Mouse (Mus musculus): ENCODE measurements at regions not wholly inside any gene's neighbourhood (a gene's known extent, or its start where the extent isn't known, plus 50 kb on each side); places are given as distances from the start of the nearest gene placed in this dataset.

DNA sequence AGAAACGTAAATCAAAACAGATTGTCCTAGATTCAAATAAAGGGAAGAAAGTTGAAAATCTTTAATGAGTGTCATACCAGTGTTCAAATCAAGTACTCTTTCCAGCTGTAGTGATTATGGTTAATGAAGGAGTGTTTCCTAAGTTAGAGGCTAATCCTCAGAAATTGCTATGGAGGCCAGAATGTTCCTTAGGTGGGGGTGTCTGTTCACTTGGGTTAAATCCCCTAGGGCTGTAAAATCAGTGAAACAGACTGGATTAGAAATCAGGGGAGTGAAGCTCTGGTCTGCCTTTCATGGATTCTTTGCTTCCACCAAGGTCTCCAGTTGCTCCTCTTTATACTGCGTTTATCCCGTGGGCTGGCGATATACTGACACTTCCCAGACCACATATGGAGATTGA is 270.7 kb upstream of the 1700056E22Rik start:
- no peak for DNase-seq (ENCODE audit: low spot score)

DNA sequence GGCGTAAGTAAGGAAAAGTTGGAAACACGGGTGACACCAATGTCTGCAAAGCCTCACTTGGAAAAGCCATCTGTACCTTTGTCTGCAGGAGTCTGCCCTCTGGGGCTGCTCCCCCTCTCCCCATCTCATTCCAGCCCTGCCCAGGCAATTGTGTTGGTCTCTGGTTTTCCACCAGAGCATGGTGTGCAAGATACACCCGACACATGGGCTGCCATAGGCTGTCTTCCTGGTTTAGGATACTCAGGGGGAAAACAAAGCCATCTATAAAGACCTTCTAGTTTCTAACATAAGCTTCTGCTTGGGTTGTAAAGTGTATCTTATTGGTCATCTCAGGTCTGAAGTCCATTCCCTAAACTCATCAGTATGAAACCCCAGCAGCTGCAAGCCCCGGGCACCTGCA is 270.1 kb upstream of the 1700056E22Rik start:
- DNase-seq (ENCODE audit: low spot score) = no peak

DNA sequence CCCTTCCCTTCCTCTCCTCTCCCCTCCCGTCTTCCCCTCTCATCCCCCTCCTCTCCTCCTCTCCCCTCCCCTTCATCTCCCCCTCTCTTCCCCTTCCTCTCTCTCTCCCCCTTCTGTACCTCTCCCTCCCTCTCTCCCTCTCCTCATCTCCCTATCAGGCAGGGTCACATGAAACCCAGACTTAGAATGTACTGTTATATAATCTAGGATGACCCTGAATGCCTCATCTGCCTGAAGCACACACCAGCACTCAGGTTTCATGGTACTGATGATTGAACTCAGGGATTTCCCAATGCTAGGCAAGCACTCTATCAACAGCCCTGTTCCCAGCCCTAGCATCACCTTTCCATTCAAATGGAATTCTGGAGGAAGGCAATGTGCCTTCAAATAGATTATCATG is 264.6 kb upstream of the 1700056E22Rik start:
- no peak for DNase-seq (ENCODE audit: low spot score)

DNA sequence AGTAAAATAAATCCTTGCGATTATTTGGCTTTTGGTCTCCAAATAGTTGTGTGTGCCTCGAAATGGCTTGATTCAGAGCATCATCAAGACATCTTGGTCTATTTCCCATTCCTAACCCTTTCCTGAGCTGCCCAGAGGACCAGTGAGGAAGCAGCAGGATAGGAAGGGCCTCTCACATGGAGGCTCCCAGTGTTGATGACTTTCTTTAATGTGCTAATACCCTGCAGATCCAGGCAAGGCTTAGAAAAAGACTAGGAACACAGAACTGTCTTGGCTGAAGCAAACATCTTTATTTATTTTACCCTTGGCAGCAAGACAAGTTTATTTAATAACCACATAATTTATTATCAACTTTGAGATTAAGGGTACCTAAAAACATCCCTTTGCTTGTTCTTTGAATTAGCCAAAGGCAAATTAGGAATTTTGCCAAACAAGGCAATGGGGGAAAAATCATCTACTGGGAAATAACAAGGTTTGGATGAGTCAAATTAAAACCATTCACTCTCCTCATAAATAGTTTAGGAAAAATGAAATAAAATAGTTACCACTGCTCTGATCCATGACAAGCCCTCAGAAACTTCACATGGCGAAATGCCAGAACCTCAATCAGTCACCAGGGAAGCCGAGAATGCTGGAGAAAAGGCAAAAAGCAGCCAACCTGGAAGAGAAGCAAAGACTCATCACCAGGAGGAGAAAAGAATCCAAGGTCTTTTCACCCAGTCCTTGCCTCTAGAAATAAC is 263.1 kb upstream of the 1700056E22Rik start:
- no peak for DNase-seq (ENCODE audit: low spot score)

DNA sequence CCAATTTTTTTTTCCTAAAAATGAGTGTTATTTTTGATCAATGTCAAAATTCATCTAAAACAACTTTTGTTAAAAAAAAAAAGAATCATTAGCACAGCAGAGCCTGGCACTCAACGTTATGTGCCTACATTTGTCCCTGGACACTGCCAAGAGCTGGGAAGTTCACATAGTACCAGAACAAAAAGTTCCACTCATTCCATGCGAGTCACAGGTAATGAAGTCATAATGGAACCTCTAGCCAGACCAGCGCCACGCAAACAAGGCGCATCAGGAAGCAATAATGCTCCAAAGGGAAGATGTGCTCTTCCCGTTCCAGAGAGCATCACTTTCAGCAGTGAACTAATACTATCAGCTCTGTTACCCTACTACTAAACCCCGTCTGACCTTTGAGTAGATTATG is 257.0 kb upstream of the 1700056E22Rik start:
- no peak for DNase-seq (ENCODE audit: low spot score)

DNA sequence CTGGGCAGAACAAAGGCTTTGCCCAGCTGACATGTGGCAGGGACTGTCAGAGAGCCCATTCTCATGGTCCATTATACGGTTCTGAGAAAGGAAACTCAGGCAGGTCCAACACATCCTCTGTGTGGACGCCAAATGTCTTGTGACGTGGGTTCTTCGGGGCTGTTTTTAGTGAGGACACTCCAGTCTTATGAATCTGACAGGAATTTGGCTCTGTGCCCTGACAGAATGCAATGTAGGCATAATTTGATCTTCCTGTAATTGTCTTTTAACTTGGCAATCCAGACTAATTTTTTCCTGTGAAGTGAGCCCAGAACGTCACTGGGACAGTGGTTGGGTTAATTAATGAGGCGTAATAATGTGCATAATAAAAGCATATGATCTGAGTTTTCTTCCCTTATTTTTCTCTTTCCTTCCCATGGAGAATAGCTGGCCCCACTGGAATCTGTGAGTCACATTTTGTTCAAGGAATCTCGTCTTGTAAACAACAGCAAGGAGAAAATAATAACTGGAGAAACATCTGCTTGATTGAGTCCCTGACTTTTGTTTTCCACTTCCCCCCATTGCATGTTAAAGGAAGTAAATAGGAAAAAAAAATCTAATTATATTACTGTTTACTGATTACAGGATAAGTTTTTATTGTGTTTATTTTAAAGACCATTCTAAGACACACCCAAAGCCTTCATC is 255.8 kb upstream of the 1700056E22Rik start:
- DNase-seq (ENCODE audit: low spot score) = no peak

DNA sequence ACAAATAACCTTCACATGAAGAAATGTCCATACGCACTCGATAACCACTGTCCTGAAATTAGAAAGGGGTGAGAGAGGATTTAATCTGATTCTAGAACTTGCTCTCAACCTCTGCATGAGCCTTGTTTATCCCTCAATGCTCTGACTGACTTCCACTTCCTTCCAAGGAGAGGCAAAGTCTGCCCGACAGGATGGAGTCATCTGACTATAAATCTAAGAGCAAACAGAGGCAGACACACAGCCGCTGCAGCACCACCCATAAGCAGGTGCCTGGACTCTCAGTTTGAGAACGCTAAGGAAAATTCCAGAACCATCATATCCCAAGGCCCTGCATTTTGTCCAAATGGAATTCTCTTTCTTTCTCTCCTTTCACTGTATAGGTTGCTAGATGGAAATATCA is 247.7 kb upstream of the 1700056E22Rik start:
- DNase-seq (ENCODE audit: low spot score) = no peak

DNA sequence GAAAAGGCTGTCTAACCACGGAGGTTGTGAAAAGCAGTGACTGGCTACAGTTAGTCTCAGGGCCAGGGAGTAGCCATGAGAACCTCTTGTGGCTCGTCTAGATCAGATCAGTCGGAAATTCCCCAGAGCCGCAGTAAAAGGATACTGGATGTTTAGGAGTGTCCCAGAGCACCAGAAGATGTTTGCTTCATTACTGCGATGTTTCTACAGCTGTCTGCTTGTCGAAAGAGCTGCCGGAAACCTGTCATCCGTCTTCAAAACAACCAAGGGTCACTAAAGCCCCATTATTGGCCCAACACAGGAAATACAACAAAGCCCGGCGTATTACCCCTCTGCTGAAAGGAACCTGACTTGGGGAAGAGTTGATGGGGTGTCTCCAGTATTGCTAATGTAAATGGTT is 245.2 kb upstream of the 1700056E22Rik start:
- no peak for DNase-seq (ENCODE audit: low spot score)

DNA sequence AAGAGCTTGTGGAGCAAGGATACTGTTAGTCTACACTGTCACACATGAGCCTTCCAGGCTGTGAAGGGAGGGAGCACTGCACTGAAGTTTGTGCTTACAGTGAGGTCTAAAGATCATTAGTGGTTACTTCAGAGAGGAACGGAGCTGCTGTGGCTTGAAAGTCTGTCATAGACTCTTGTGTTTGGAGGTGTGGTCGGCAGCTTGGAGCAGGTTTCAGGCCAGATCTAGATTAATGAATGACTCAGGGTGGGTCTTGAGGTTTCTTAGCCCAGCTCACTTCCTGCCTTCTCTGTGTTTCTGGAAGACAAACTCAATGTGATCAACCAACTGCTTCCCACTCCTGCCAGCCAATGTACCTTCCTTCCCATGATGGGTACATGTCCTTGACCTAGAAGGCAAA is 242.9 kb upstream of the 1700056E22Rik start:
- no peak for DNase-seq (ENCODE audit: low spot score)

DNA sequence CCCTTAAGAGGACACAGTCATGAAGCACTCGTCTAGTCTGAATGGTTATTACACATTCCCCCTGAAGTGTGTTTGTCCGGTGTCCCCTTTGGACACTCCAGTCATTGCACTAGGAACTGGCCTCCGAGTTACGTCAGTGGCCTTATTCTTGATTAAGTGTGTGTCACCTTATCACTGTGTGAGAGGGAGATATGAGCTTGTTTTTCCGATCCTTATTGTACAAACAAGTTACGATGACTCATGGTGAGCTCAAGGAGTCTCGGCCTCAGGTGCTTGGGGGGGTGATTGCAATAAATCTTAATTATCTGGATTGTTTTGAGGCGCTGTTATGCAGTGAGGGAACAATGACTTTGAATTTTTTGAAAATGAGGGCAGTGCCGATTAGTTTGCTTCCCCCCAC is 241.8 kb upstream of the 1700056E22Rik start:
- DNase-seq (ENCODE audit: low spot score) = no peak

DNA sequence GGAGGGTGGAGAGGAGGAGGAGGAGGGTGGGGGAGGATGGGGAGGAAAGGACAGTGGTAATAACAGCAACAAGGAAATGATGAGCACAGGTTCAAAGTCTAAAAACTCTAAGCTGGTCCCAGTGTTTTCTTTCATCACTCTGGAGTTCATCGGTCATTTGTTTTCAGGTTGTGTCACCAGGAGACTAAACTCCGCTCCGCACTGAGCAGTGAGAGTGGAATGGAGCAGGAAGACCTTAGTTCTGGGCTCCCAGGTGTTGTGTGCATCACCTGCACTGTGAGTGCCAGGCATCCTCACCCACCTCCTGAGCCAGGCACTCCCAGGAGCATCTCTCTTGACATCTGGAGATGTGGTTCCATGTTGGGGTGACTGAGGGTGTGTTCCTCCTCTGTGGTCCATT is 241.3 kb upstream of the 1700056E22Rik start:
- no peak for DNase-seq (ENCODE audit: low spot score)

DNA sequence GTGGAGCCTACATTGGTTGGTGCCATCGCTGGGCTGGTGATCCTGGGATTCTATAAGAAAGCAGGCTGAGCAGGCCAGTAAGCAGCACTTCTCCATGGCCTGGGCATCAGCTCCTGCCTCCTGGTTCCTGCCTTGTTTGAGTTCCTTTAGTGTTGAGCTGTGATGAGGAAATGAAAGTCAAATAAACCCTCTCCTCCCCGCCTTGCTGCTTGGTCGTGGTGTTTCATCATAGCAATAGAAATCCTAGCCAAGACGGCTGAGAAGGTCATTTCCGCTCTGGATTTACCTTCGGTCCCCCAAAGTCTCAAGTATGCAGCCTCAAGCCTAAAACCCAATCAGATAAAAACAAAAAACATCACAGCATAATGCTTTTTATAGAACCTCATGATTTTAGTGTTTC is 240.6 kb upstream of the 1700056E22Rik start:
- DNase-seq (ENCODE audit: low spot score) = no peak

DNA sequence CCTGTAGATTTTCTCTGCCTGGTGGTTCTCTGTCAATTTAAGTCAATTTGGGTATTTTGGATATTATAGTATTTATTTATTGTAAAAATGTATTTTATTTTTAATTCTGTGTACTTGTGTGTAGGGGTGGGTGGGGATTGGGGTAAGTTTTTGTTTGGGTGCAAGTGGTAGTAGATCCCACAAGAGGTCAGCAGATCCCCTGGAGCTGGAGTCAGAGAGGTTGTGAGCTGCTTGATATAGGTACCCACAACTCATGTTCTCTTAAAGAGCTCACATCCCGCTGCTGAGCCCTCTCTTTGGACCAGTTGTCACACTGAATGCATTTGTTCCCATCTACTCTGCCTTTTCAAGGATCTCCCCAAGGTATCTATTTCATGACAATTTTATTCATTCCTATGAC is 239.6 kb upstream of the 1700056E22Rik start:
- peak; percentile 27 for DNase-seq (ENCODE audit: low spot score)

DNA sequence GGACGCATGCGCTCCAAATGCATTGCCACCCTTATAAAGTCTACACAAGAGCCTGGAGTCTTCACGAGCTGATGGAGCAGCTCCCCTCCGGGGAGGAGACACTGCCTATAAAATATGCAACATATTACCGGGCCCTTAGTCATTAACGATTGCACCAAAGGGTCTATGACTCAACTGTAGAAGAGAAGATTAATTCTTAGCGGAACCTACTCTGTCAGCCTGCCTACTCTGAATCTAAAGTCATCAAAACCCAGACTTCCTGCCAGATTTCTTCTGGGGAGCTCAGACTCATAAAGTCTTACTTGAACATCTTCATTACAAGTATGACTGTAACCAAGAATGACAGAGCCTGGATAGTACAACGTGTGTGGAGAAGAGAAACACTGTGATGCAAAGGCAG is 237.2 kb upstream of the 1700056E22Rik start:
- no peak for DNase-seq (ENCODE audit: low spot score)

DNA sequence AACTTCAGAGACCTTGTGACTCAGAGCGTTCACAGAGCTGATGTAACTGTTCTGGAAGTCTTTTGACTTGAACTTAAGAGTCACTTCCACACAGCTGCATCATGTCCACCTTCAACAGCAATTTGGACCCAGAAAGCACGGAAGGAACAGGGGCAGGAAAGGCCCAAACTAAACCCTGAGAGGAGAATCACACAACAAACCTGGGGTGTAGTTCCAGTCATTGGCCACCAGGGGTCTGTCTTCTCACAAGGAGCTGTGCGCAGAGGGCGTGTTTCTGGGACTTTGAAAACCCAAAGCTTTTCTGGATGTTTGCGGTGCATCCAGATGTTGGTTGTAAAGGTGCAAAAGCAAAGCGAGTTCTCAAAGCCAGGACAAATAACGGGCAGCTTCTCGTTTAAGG is 231.9 kb upstream of the 1700056E22Rik start:
- peak; percentile 79 for DNase-seq (ENCODE audit: low spot score)

DNA sequence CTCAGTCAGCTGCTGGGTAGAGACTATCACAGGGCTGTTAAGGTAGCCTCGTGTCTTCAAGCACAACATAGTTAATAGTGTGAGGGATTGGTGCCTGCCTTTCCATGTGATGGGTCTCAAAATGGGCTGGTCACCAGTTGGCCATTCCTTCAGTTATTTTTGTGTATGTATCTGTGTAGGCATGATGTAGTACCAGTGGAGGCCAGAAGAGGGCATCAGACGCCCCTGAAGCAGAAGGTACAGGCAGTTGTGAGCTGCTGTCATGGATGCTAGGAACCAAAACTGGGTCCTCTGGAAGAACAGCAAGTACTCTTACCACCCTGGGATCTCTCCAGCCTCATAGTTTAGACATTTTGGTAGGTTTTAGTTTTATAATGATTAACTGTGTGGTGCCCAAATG is 228.9 kb upstream of the 1700056E22Rik start:
- DNase-seq (ENCODE audit: low spot score) = peak; percentile 12

DNA sequence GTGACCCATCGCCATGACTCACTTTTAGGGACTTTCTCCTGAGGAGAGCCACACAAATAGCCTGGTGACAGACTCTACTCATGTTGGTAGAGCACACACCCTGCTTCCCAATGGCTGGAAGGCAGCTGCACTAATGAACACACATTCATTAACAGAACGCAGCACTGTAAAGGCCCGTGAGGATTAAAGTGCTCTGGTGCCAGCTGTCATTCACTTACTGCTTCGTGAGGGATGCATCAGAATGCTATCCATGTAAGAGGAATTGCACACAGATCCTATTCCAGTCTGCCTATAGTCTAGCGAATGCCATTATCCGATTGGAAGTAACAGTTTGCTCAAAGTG is 227.3 kb upstream of the 1700056E22Rik start:
- no peak for DNase-seq (ENCODE audit: low spot score)

DNA sequence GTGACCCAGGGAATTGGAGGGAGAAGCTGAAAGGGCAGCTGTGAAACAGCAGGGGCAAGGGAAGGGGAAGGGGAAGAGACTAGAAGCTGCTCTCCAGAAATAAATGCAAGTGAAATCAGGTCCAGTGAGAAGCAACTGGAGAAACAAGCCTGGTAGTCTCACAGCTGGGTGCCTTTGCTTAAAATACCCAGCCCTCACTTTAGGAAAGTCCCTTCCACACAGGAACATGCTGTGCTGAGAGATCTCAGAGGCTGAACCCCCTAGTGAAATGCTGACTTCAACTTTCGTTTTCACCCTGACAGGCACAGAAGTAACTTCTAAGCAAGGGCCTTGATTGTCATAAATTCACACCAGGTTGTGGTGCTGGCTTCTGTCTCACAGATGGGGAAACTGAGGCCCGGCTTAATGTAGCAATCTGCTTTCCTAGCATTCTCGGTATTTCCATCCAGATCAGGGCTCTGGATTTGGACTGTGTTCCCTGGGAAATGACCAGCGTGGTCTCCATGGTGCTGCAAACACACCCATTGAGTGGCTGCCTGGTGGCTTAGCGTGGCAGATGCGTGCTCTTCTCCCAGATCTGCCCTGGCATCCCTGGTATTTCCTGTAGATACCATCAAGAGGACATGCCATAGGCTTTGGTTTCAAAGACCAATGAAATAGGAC is 226.8 kb upstream of the 1700056E22Rik start:
- DNase-seq (ENCODE audit: low spot score) = no peak

DNA sequence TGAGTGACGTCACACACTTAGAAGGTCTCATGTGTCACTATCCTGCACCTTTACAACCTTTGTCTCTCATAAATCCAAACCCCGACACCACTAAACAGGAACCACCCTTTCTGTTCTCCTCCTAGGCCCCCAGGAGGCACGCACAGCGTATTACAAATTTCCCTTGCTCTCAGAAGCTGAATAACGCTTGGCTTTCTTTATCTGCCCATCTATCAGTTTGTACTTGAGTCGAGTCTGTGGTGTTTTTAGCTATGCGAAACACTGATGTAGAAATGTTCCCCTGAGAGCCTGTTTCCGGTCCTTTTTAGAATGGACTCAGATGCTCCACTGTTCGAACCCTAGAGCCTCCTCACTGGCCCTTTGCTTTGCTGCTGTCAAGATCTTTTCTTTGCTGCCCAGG is 225.8 kb upstream of the 1700056E22Rik start:
- DNase-seq (ENCODE audit: low spot score) = no peak

DNA sequence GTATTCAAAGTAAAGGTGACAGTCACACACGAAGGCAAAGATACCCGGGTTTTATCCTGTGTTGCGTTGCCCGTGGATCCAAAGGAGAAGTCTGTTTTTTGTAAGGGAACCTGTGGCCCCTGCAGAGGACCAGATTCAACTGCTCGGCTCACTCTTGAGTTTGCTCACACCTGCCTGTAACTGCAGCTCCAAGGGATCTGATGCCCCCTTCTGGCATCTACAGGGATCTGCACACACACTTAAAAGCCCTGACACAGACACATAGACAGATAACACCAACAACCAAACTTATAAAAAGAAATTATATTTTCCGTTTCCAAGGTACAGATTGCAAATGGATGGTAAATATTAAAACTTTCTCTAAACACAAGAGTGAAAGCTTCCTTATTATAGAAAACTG is 223.3 kb upstream of the 1700056E22Rik start:
- DNase-seq (ENCODE audit: low spot score) = no peak

DNA sequence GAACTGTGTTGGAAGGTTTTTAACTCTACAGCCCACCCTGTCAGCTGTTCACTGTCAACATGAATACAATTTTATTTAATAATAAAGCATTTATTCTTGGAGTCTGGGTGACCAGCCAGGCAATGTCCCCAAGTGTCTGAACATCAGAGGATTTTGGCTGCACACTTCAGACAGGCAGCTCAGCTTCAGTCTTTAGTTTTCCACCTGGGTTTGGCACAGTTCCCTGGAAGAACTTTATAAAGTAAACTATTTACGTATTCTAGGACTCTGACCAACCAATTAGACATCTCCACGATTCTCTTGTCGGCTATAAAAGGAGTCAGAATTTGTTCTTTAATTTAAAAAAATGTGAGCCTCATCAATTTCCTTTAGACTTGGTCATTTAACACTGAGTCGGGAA is 220.8 kb upstream of the 1700056E22Rik start:
- no peak for DNase-seq (ENCODE audit: low spot score)

DNA sequence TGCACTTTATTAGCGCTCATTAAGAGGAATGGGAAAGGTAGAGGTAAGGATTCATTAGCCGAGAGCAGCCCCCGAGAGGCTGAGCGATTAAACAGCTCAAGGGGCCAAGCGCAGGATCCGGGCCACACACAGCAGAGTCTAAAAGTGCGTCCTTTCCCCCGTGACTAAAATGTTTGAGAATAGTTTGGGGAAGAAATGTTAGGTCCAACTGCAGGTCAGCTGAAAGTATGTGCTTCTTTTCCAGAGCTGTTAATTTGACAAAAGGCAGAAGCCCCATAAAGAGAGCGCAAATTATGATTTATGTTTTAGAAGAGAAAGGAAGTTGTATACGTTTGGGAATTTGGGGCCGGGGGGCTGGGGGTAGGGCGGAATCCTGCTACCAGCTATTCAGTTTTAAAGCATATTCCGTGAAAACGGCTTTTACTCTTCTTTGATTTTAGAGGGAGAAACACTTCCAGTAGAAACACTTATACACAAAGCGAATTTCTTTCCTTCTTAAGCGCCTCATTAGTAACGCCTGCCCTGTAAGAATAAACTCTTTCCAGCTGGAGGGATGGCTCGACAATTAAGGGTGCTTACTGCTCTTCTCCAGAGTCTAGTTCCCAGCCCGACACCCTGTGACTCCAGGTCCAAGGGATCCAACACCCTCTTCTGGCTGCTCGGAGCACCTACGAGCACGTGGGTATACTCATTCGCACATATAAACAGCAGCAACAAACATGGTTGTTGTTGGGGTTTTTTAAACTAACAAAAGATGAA is 210.8 kb upstream of the 1700056E22Rik start:
- DNase-seq (ENCODE audit: low spot score) = no peak
